Mouse (Mus musculus) cerebellum, adult 2 months (tissue): ENCODE data around the gene Lsm2. TPM values are rescaled to one million over a fixed set of nuclear protein-coding genes. Genes with fewer than 3 reads are reported as not detected.
"Not testable (repeated sequence)": the region's sequence is repeated elsewhere in the genome, so short reads cannot be mapped to it uniquely, and the experiment has no call there.

ENCODE experiments used
- DNase-seq, 2 experiments: peaks; one replicate each; pipeline ENCODE4 v3.0.0; 2021
- H3K27ac ChIP-seq: fragments of 200-500 bp; 2 replicates; pipeline ENCODE4 v1.5.1; 2012; ENCODE audit warnings: low read length, control low read depth, inconsistent platforms; ENCODE audit not compliant: insufficient read depth
- H3K27me3 ChIP-seq: fragments of 200-500 bp; 2 replicates; pipeline ENCODE4 v1.6.1; 2012; ENCODE audit warnings: inconsistent platforms, mild to moderate bottlenecking, low read length, moderate library complexity; ENCODE audit not compliant: control insufficient read depth, insufficient read depth
- H3K4me1 ChIP-seq: fragments of 200-500 bp; 2 replicates; pipeline ENCODE4 v1.6.1; 2011; ENCODE audit warnings: low read length; ENCODE audit not compliant: control insufficient read depth, insufficient read depth
- H3K4me3 ChIP-seq: fragments of 200-500 bp; replicated peaks from 2 replicates; pipeline ENCODE3; 2011; ENCODE audit warnings: mild to moderate bottlenecking, low read depth, low read length, control low read depth; ENCODE audit not compliant: insufficient read depth
- CTCF ChIP-seq: fragments of 200-500 bp; IDR thresholded peaks from 2 replicates; pipeline ENCODE4 v1.5.1; 2011; ENCODE audit warnings: low read depth, mild to moderate bottlenecking, control low read depth, low read length, moderate library complexity, borderline replicate concordance; ENCODE audit not compliant: insufficient read depth
- POLR2A ChIP-seq: fragments of 200-500 bp; IDR thresholded peaks from 2 replicates; pipeline ENCODE4 v1.6.1; 2011; ENCODE audit warnings: low read length, control low read depth, borderline replicate concordance; ENCODE audit not compliant: insufficient read depth
- WGBS: fragments of 180-500 bp; shearing (Covaris S2); methylation state at CpG from one replicate; pipeline ENCODE4 v1.1.7; 2018; 5-methylcytosine and 5-hydroxymethylcytosine counted together
- polyA plus RNA-seq: library from polyadenylated mRNA; depleted of rRNA; stranded (reverse); fragments of >200 nt; gene quantifications from 2 replicates; pipeline ENCODE4 v1.2.3, GENCODE M21; 2012

The Lsm2 gene
- polyA plus RNA-seq, 1 experiment: 63.7 TPM

DNA sequence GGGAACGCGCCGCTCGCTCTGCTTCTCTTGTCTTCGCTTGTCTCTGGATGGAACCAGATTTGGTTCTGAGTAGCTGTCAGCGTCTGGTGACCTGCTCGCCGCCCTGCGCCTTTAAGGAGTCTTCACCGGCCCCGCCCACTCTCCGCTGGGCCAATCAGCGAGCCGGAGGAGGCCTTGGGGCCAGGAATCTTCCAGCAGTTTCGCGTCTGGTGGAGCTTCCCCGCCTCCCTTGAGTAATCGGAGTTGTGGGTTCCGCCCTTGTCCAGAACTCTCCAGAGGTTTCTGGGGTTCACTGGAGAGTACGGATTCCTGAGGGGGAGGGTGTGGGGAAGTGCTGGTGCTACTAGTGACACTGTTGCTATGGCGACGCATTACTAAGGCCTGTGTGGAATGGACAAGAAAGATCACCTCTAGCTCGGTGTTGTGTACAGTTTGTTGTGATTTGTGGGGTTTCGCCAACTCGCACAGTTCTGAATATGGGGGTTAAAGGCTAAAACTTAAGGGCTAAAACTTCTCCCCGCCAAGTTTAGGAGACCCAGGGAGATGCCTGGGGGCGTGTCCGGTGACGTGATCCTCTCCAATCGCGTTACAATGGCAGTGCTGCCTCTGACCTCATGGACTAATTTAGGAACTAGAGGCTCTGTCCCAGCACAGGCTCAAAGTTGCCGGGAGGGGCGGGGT lies 9.5 kb upstream of the Lsm2 start, which contains the start of the genes Hspa1a and Hspa1l:
TSS of gene Hspa1a (minus strand) at position 88 of the 681 bp plus-strand sequence.
TSS of gene Hspa1l (plus strand) at position 635 of the 681 bp plus-strand sequence.
- not testable (repeated sequence) for H3K4me1 ChIP-seq, H3K27me3 ChIP-seq, H3K27ac ChIP-seq
- peak; percentile 56; the same call in 1 of the 2 replicates for TF ChIP-seq POLR2A
- DNase-seq: peak; percentile 84 to 91
- under 1% methylated on average over 28 of the region's 33 CpGs for WGBS
- peak within 1 kb of the TSS; percentile 66 for H3K4me3 ChIP-seq

DNA sequence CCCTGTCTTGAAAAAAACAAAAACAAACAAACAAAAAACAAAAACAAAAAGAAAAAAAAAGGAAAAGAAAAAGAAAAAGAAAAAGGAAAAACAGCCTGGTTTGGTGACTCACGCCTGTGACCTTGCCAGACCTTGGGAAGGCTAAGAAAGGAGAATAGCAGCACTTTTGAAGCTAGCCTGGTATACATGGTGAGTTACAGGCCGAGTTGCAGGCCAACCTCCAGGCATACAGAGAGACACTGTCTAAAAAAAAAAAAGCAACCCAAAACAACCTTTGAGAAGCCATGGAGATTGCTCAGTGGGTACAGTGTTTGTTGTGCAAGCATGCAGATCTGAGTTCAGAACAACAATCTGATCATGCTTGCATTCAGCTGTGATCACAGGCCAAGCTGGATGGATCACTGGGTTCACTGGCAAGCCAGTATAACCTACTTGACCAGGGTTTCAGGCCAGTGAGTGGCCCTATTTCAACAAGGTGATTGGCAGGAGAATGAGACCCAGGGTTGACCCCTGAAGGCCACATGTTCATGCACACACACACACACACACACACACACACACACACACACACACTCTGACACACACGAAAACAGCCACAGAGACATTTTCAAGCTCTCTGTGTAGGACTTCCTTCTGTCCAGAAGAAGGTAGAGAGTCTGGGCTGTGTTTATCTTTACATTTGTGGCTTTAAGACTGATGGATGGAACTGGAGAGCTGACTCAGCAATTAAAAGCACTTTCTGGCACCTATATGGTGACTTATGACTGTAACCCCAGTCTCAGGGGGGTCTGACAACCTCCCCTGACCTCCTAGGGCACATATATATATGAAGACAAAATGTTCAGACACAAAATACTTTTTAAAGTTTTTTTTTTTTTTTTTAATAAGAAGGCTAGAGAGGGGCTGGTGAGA lies 5.8 kb upstream of the Lsm2 start:
- WGBS: 77% methylated on average over 3 of the region's 3 CpGs
- TF ChIP-seq CTCF: no peak
- no peak for TF ChIP-seq POLR2A
- H3K4me1 ChIP-seq: peaks cover under 1% of the 10 kb centered on the region; the same call in 1 of the 2 replicates
- H3K4me3 ChIP-seq: no peak overlapping the region
- no peak overlapping the region for H3K27ac ChIP-seq
- no peak for DNase-seq
- no peaks in the 10 kb centered on the region for H3K27me3 ChIP-seq

DNA sequence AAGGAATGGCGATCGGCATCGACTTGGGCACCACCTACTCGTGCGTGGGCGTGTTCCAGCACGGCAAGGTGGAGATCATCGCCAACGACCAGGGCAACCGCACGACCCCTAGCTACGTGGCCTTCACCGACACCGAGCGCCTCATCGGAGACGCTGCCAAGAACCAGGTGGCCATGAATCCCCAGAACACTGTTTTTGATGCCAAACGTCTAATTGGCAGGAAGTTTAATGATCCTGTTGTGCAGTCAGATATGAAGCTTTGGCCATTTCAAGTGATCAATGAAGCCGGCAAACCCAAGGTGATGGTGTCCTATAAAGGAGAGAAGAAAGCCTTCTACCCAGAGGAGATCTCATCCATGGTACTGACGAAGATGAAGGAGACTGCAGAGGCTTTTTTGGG lies 4.7 kb upstream of the Lsm2 start:
- H3K4me3 ChIP-seq: no peak overlapping the region
- H3K4me1 ChIP-seq: peaks cover 3% of the 10 kb centered on the region; the same call in 1 of the 2 replicates
- H3K27ac ChIP-seq: no peak overlapping the region
- WGBS: 80% methylated on average over 20 of the region's 20 CpGs
- H3K27me3 ChIP-seq: no peaks in the 10 kb centered on the region
- no peak for TF ChIP-seq CTCF
- no peak for DNase-seq

DNA sequence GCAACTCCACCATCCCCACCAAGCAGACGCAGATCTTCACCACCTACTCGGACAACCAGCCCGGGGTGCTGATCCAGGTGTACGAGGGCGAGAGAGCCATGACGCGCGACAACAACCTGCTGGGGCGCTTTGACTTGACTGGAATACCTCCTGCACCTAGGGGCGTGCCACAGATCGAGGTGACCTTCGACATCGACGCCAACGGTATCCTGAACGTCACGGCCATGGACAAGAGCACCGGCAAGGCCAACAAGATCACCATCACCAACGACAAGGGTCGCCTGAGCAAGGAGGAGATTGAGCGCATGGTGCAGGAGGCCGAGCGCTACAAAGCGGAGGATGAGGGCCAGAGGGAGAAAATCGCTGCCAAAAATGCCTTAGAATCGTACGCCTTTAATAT lies 3.4 kb upstream of the Lsm2 start:
- H3K27ac ChIP-seq: no peak overlapping the region
- no peak for TF ChIP-seq CTCF
- no peak for TF ChIP-seq POLR2A

DNA sequence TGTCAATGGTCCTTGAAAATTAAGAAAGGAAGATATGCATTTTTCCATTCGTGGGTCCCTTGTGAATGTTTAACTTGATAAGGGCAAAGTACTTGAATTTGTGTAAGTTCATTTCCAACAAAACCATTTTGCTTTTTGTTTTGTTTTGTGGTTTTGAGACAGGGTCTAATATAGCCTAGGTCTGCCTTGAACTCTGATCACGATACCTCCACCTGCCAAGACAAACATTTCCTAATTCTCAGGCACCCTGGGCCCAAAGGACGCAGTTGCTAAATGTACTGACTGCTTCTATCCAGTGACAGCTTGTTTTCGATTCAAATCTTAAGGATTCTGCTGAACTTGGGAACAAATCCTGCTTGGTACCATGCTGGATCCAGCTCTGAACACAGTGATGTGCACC lies 2.0 kb upstream of the Lsm2 start:
- H3K27me3 ChIP-seq: no peaks in the 10 kb centered on the region
- TF ChIP-seq CTCF: no peak
- no peak for TF ChIP-seq POLR2A
- no peak overlapping the region for H3K4me3 ChIP-seq
- DNase-seq: no peak
- peaks cover 3% of the 10 kb centered on the region; the same call in 1 of the 2 replicates for H3K4me1 ChIP-seq
- WGBS: 92% methylated on average over 4 of the region's 4 CpGs
- no peak overlapping the region for H3K27ac ChIP-seq

More for the DNA sequence above, 3.4 kb upstream of the Lsm2 start:
- DNase-seq: no peak
- H3K27me3 ChIP-seq: no peaks in the 10 kb centered on the region
- 89% methylated on average over 27 of the region's 27 CpGs for WGBS
- peaks cover 3% of the 10 kb centered on the region; the same call in 1 of the 2 replicates for H3K4me1 ChIP-seq
- H3K4me3 ChIP-seq: no peak overlapping the region

DNA sequence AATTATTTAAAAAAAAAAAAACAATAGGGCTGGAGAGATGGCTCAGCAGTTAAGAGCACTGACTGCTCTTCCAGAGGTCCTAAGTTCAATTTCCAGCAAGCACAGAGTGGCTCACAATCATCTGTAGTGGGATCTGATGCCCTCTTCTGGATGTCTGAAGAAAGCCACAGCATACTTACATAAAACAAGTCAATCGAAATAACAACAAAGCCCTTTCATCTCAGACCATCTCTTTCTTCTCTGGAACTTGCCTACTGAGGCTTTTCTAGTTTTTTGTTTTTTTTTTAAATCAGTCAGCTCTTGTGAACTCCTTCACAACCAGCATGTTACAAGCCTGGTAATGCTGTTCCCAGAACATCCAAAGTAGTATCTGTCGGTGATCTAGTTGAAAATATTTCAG lies 1.0 kb upstream of the Lsm2 start:
- TF ChIP-seq CTCF (peak; percentile 38; the same call in 1 of the 2 replicates), POLR2A (no peak)
- H3K4me1 ChIP-seq: peaks cover 3% of the 10 kb centered on the region; the same call in 1 of the 2 replicates
- peak in 1 of 2 experiments; percentile 66 for DNase-seq
- 4% methylated on average over 2 of the region's 2 CpGs for WGBS
- H3K27me3 ChIP-seq: no peaks in the 10 kb centered on the region
- H3K4me3 ChIP-seq: peak overlapping the region; percentile 45
- H3K27ac ChIP-seq: peak overlapping the region; percentile 64; the same call in 1 of the 2 replicates

DNA sequence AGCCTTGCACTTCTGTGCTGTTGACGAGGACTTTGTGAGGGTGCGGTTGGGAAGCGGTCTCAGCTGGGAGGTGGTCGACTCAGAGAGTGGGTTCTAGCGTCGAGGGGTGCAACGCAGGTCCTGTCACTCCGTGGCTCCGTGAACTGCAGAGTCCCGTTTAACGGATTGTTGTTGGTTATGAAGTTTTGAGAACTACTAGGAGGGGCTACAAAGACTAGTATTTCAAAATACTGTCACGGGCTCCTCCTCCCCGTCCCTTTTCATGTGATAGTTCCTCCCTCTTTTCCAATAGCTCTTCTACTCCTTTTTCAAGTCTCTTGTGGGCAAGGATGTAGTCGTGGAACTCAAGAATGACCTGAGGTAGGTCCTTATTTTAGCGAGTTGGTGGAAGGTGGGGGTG lies 666 bp downstream of the Lsm2 start:
- Histone ChIP-seq H3K27ac (0 out of 2 replicates have a peak overlapping the region, but pooled peaks have one; percentile 89), H3K4me1 (peaks cover 3% of the 10 kb centered on the region; the same call in 1 of the 2 replicates), H3K4me3 (peak overlapping the region; percentile 75), H3K27me3 (no peaks in the 10 kb centered on the region)
- TF ChIP-seq POLR2A (no peak), CTCF (no peak)
- under 1% methylated on average over 15 of the region's 15 CpGs for WGBS
- DNase-seq: no peak
